Mouse (Mus musculus) forebrain, postnatal 0 days (tissue): Measurements from ENCODE around the gene Ikzf1. TPM values are rescaled to one million over a fixed set of nuclear protein-coding genes. Genes with fewer than 3 reads are reported as not detected.

Source experiments
- ATAC-seq: fragments of 200-750 bp; cut with Nextera tagmentation; 2 replicates; pipeline ENCODE4 v1.8.0; 2017; ENCODE audit warnings: mild to moderate bottlenecking, moderate library complexity
- DNase-seq: peaks from one replicate; pipeline ENCODE4 v3.0.0-alpha.2; 2015
- H3K27ac ChIP-seq: fragments of 300-500 bp; sonication (generic); 2 replicates; pipeline ENCODE4 v1.5.1; 2014; ENCODE audit warnings: low read depth, mild to moderate bottlenecking, antibody characterized with exemption, low read length, moderate library complexity, mixed read lengths
- H3K27me3 ChIP-seq: fragments of 300-500 bp; sonication (generic); 2 replicates; pipeline ENCODE4 v1.6.1; 2014; ENCODE audit warnings: mild to moderate bottlenecking, low read length, mixed read lengths; ENCODE audit not compliant: insufficient read depth
- H3K36me3 ChIP-seq: fragments of 300-500 bp; sonication (generic); 2 replicates; pipeline ENCODE4 v1.6.1; 2014; ENCODE audit warnings: mild to moderate bottlenecking, moderate library complexity; ENCODE audit not compliant: insufficient read depth
- H3K4me1 ChIP-seq: fragments of 300-500 bp; sonication (generic); 2 replicates; pipeline ENCODE4 v1.6.1; 2014; ENCODE audit warnings: antibody characterized with exemption; ENCODE audit not compliant: insufficient read depth
- H3K4me2 ChIP-seq: fragments of 300-500 bp; sonication (generic); 2 replicates; pipeline ENCODE4 v1.6.1; 2014; ENCODE audit warnings: low read depth, mild to moderate bottlenecking, moderate library complexity
- H3K4me3 ChIP-seq: fragments of 300-500 bp; sonication (generic); 2 replicates; pipeline ENCODE4 v1.5.1; 2014; ENCODE audit warnings: low read depth, low read length, mixed read lengths
- H3K9ac ChIP-seq: fragments of 300-500 bp; sonication (generic); 2 replicates; pipeline ENCODE4 v1.6.1; 2014; ENCODE audit warnings: mild to moderate bottlenecking
- H3K9me3 ChIP-seq: fragments of 300-500 bp; sonication (generic); 2 replicates; pipeline ENCODE4 v1.6.1; 2016; ENCODE audit warnings: low read length
- CTCF ChIP-seq: sonication (generic); IDR thresholded peaks from 2 replicates; pipeline ENCODE4 v1.5.1; 2016; ENCODE audit warnings: antibody characterized with exemption, control low read depth, low read depth
- WGBS: fragments of 180-500 bp; shearing (Covaris S2); extraction: QIAGEN DNeasy Blood & Tissue Kit; methylation state at CpG from one replicate; pipeline ENCODE4 v1.1.7; 2014; 5-methylcytosine and 5-hydroxymethylcytosine counted together
- polyA plus RNA-seq: library from polyadenylated mRNA; unstranded; fragments of >200 nt; fragmentation: Nextera tagmentation; extraction: Ambion mirVana; gene quantifications from 2 replicates; pipeline ENCODE4 v1.2.1, GENCODE M21; 2015
- total RNA-seq: library from RNA; depleted of rRNA; stranded (reverse); fragments of >200 nt; gene quantifications from 2 replicates; pipeline ENCODE4 v1.2.3, GENCODE M21; 2014; rRNA removed

The Ikzf1 gene
- total and polyA plus RNA-seq, 2 experiments from 2014 or later, result 1.8 to 4.9 TPM

DNA sequence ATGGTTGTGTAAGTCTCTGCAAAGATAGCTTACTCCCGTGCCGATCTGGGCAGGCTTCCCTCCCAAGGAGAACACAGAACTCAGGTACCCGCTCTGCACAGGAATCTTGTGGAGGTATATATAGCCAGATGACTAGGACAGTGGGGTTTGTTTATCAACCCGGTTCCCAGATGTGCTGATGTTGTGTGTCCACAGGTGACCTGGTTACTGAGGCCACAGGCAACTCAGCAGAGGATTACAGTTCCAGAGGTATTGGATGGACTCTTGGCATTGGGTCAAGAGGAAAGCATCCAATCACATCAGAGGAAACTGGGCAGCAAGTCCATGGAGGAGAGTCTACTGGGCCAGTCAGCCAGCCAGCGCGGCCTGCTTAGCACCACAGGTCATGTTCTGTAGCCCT lies 134.0 kb downstream of the Ikzf1 start:
- no peak for TF ChIP-seq CTCF
- Histone ChIP-seq H3K4me2 (no peak overlapping the region), H3K9ac (no peak overlapping the region), H3K4me1 (peaks cover 9% of the 10 kb centered on the region), H3K27me3 (no peaks in the 10 kb centered on the region), H3K4me3 (no peak overlapping the region), H3K9me3 (no peaks in the 10 kb centered on the region), H3K36me3 (no peaks in the 10 kb centered on the region), H3K27ac (no peak overlapping the region)
- WGBS, result 94% methylated on average over 6 of the region's 6 CpGs
- DNase-seq (no peak), ATAC-seq (no peak)

DNA sequence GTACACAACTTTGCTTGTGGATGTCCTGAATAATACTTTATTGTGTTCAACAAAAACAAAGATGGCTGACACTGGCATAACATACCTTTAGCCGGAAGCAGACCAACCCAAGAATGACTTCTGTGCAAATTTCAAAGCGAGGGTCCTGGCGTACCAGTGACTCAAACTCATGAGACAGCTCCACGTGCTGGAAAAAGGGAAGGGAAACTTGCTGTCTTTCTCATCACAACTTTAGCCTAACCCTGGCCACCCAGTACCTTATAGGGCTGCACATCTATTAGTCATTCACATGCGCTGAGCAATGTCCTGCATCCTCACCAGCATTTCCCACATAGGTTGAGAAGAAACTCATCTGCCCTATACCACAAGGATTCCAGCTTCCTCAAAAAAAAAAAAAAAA lies 134.4 kb downstream of the Ikzf1 start:
- Histone ChIP-seq H3K4me2 (no peak overlapping the region), H3K4me3 (no peak overlapping the region), H3K27me3 (no peaks in the 10 kb centered on the region), H3K9me3 (no peaks in the 10 kb centered on the region), H3K4me1 (peaks cover 9% of the 10 kb centered on the region), H3K9ac (no peak overlapping the region), H3K27ac (no peak overlapping the region), H3K36me3 (no peaks in the 10 kb centered on the region)
- 91% methylated on average over 5 of the region's 5 CpGs for WGBS
- ATAC-seq (no peak), DNase-seq (no peak)
- TF ChIP-seq CTCF, result no peak

DNA sequence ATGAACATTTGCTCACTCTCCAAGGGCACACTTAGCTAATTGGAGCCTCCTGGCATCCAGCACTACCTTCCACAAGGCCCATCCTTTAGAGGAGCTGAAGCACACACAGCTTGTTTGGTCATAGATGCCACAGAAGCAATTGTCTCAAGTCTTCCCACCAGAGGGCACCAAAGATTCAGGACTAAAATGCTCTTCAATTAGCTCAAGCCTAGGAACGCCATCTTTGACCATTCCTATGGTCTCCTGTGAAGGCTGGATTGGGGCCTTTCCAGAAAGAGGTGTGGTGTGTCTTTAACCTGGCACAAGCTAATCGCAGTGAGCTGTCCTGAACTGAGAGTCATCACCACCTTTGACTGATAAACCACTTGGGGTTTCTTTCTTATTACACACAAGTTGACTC lies 135.4 kb downstream of the Ikzf1 start:
- no peak overlapping the region for H3K27ac ChIP-seq
- no peak overlapping the region for H3K9ac ChIP-seq
- no peaks in the 10 kb centered on the region for H3K27me3 ChIP-seq
- WGBS, result 4% methylated on average over 2 of the region's 2 CpGs
- H3K4me3 ChIP-seq, result no peak overlapping the region
- H3K36me3 ChIP-seq, result no peaks in the 10 kb centered on the region
- H3K4me1 ChIP-seq, result peaks cover 9% of the 10 kb centered on the region
- H3K9me3 ChIP-seq, result no peaks in the 10 kb centered on the region
- DNase-seq (peak; percentile 95), ATAC-seq (peak; percentile 67)
- H3K4me2 ChIP-seq, result no peak overlapping the region
- peak; percentile 95 for TF ChIP-seq CTCF

DNA sequence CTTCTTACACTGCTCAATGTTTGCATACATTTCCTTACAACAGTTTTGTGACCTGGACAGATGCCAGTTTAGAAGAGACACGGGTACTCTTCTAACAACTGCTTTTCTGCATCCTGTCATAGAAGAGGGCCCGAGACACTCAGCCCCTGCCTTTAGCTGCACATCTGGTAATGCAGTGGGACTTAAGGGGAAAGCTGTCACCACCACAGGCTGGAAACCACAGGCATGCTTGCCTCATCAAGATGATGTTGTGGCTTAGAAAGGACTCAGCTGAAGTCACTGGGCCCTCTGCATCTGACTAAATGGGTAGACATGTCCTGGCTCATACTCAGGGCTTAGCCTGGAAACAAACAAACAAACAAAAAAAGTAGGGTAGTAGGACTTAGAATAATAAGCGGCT lies 135.9 kb downstream of the Ikzf1 start:
- Histone ChIP-seq H3K4me1 (peaks cover 9% of the 10 kb centered on the region), H3K4me2 (no peak overlapping the region), H3K36me3 (no peaks in the 10 kb centered on the region), H3K27ac (no peak overlapping the region), H3K9me3 (no peaks in the 10 kb centered on the region), H3K27me3 (no peaks in the 10 kb centered on the region), H3K9ac (no peak overlapping the region), H3K4me3 (no peak overlapping the region)
- ATAC-seq (no peak), DNase-seq (no peak)
- no peak for TF ChIP-seq CTCF
- WGBS, result 67% methylated on average over 3 of the region's 3 CpGs

DNA sequence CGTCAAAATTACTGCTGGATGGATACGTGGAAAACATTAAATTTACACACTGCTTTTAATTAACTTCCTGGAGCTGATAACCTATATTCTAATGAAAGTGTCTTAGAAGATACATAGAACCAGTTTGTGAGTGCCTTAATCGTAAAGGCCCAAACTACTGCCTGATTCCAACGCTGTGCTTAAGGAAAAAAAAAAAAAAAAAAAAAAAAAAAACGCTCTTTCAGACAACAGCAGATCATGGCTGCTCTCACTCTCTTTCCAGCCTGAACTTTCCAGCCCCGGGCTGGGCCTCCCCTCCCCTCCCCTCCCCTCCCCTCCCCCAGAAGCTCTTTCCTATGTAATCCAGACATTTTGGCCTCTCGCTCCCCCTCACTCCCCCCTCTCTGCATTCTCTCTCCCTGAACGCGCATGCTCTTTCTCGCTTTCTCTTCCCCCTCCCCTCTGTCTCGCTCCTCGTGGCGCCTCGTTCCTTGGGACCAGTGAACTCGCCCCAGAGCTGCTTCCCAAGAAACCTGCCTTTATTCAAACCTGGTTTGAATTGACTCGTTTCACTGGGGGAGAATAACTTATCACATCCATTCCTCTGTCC lies 136.7 kb downstream of the Ikzf1 start:
- ATAC-seq, result peak; percentile 86
- peak overlapping the region; percentile 51 for H3K9ac ChIP-seq
- no peak for TF ChIP-seq CTCF
- no peaks in the 10 kb centered on the region for H3K36me3 ChIP-seq
- peaks cover 9% of the 10 kb centered on the region for H3K4me1 ChIP-seq
- H3K4me2 ChIP-seq, result peak overlapping the region; percentile 49
- H3K9me3 ChIP-seq, result no peaks in the 10 kb centered on the region
- peak overlapping the region; percentile 65; the same call in 1 of the 2 replicates for H3K27ac ChIP-seq
- DNase-seq, result peak; percentile 89
- 5% methylated on average over 15 of the region's 16 CpGs for WGBS
- no peaks in the 10 kb centered on the region for H3K27me3 ChIP-seq
- H3K4me3 ChIP-seq, result peak overlapping the region; percentile 19

Other genes starting within 250 kb of the Ikzf1 start
- gene Spata48, start 222.9 kb upstream of the Ikzf1 start, total RNA-seq, result 6.8 and 7.6 TPM in 2 replicates
- 0.48 and 0.89 TPM in 2 replicates for gene Spata48, start 222.9 kb upstream of the Ikzf1 start, polyA plus RNA-seq
- 1.9 TPM in 2 replicates for gene Zpbp, start 222.6 kb upstream of the Ikzf1 start, total RNA-seq
- gene Zpbp, start 222.6 kb upstream of the Ikzf1 start, polyA plus RNA-seq, result 0.84 and 0.90 TPM in 2 replicates
- gene 4930512M02Rik, start 57.2 kb upstream of the Ikzf1 start, total RNA-seq, result not detected in 2 replicates
- not detected in 2 replicates for gene 4930512M02Rik, start 57.2 kb upstream of the Ikzf1 start, polyA plus RNA-seq
- 4.8 and 7.8 TPM in 2 replicates for gene Fignl1, start 124.0 kb downstream of the Ikzf1 start, total RNA-seq
- gene Fignl1, start 124.0 kb downstream of the Ikzf1 start, polyA plus RNA-seq, result 4.4 and 4.9 TPM in 2 replicates
- gene Ddc, start 213.1 kb downstream of the Ikzf1 start, total RNA-seq, result 7.2 and 13.6 TPM in 2 replicates
- gene Ddc, start 213.1 kb downstream of the Ikzf1 start, polyA plus RNA-seq, result 5.6 and 8.6 TPM in 2 replicates